Mouse (Mus musculus) megakaryocyte, embryonic 14.5 days (primary cell): Measurements from ENCODE around the gene Elavl1. TPM values are rescaled to one million over a fixed set of nuclear protein-coding genes. Genes with fewer than 3 reads are reported as not detected.
"Not testable (repeated sequence)": the region's sequence is repeated elsewhere in the genome, so short reads cannot be mapped to it uniquely, and the experiment has no call there.

Source experiments
- H3K27me3 ChIP-seq: replicated peaks from 2 replicates; pipeline ENCODE3; 2012; ENCODE audit warnings: inconsistent platforms
- H3K36me3 ChIP-seq: replicated peaks from 2 replicates; pipeline ENCODE3; 2012; ENCODE audit warnings: low read length, inconsistent platforms, mixed read lengths
- H3K4me1 ChIP-seq: 2 replicates; pipeline ENCODE4 v1.6.1; 2012; ENCODE audit warnings: inconsistent platforms
- H3K4me3 ChIP-seq: replicated peaks from 2 replicates; pipeline ENCODE3; 2012; ENCODE audit warnings: moderate library complexity, mild to moderate bottlenecking, inconsistent platforms
- H3K9me3 ChIP-seq: 2 replicates; pipeline ENCODE4 v1.6.1; 2012; ENCODE audit warnings: inconsistent platforms
- FLI1 ChIP-seq: IDR thresholded peaks from 2 replicates; pipeline ENCODE4 v1.6.1; 2012; ENCODE audit warnings: low read length, inconsistent platforms, mixed read lengths
- GATA1 ChIP-seq: IDR thresholded peaks from 3 replicates; pipeline ENCODE4 v1.6.1; 2012; ENCODE audit warnings: mixed read lengths, low read length, inconsistent platforms, borderline replicate concordance
- polyA plus RNA-seq: library from polyadenylated mRNA; stranded (reverse); fragments of >175 nt; gene quantifications from 2 replicates; pipeline ENCODE4 v1.2.3, GENCODE M21; 2012; ENCODE audit warnings: low replicate concordance; ENCODE audit not compliant: insufficient read depth

Gene Elavl1
- polyA plus RNA-seq, 1 experiment = 41.2 TPM

- peaks cover 8% of the 10 kb centered on the region for H3K27me3 ChIP-seq
- TF ChIP-seq GATA1 = no peak
- no peak for TF ChIP-seq FLI1
- H3K9me3 ChIP-seq = peaks cover 8% of the 10 kb centered on the region
- H3K4me3 ChIP-seq = no peak overlapping the region
- no peaks in the 10 kb centered on the region for H3K36me3 ChIP-seq
- peaks cover 16% of the 10 kb centered on the region for H3K4me1 ChIP-seq
Measured at GRCm38 (mm10) chr8:4353741-4354140, 28.5 kb upstream of the Elavl1 start.

- H3K27me3 ChIP-seq, H3K9me3 ChIP-seq, H3K36me3 ChIP-seq, H3K4me3 ChIP-seq: not testable (repeated sequence)
- peaks cover 11% of the 10 kb centered on the region for H3K4me1 ChIP-seq
Measured at GRCm38 (mm10) chr8:4352562-4352961, 27.3 kb upstream of the Elavl1 start.

GRCm38 (mm10) chr8:4350618-4351017 lies 25.4 kb upstream of the Elavl1 start:
- no peak for TF ChIP-seq FLI1
- TF ChIP-seq GATA1 = no peak
- H3K9me3 ChIP-seq = peaks cover 8% of the 10 kb centered on the region
- peaks cover 10% of the 10 kb centered on the region for H3K27me3 ChIP-seq
- no peaks in the 10 kb centered on the region for H3K36me3 ChIP-seq
- H3K4me1 ChIP-seq = peaks cover 11% of the 10 kb centered on the region
- no peak overlapping the region for H3K4me3 ChIP-seq

- no peak for TF ChIP-seq FLI1
- TF ChIP-seq GATA1 = no peak
- Histone ChIP-seq H3K4me3 (no peak overlapping the region), H3K4me1 (peaks cover 7% of the 10 kb centered on the region), H3K27me3 (peaks cover 10% of the 10 kb centered on the region), H3K36me3 (no peaks in the 10 kb centered on the region), H3K9me3 (peaks cover 8% of the 10 kb centered on the region)
Measured at GRCm38 (mm10) chr8:4349335-4349734, 24.1 kb upstream of the Elavl1 start.

GRCm38 (mm10) chr8:4348275-4348674 lies 23.1 kb upstream of the Elavl1 start:
- no peak for TF ChIP-seq GATA1
- TF ChIP-seq FLI1 = no peak
- peaks cover 8% of the 10 kb centered on the region for H3K9me3 ChIP-seq
- H3K4me1 ChIP-seq = peaks cover 4% of the 10 kb centered on the region; the same call in 1 of the 2 replicates
- H3K27me3 ChIP-seq = peaks cover 10% of the 10 kb centered on the region
- no peak overlapping the region for H3K4me3 ChIP-seq
- H3K36me3 ChIP-seq = no peaks in the 10 kb centered on the region

GRCm38 (mm10) chr8:4347661-4348060 lies 22.4 kb upstream of the Elavl1 start:
- no peaks in the 10 kb centered on the region for H3K4me1 ChIP-seq
- peaks cover 10% of the 10 kb centered on the region for H3K27me3 ChIP-seq
- no peak for TF ChIP-seq FLI1
- TF ChIP-seq GATA1 = no peak
- H3K4me3 ChIP-seq = no peak overlapping the region
- H3K36me3 ChIP-seq = no peaks in the 10 kb centered on the region
- H3K9me3 ChIP-seq = peaks cover 8% of the 10 kb centered on the region

GRCm38 (mm10) chr8:4340207-4340606 lies 15.0 kb upstream of the Elavl1 start:
- H3K36me3 ChIP-seq = peaks cover 52% of the 10 kb centered on the region
- H3K27me3 ChIP-seq = no peaks in the 10 kb centered on the region
- H3K9me3 ChIP-seq = no peaks in the 10 kb centered on the region
- H3K4me1 ChIP-seq = no peaks in the 10 kb centered on the region
- H3K4me3 ChIP-seq = no peak overlapping the region
- TF ChIP-seq FLI1 (no peak), GATA1 (no peak)

GRCm38 (mm10) chr8:4335678-4336077 lies 10.5 kb upstream of the Elavl1 start:
- H3K4me3 ChIP-seq = no peak overlapping the region
- H3K9me3 ChIP-seq = no peaks in the 10 kb centered on the region
- H3K36me3 ChIP-seq = peaks cover 90% of the 10 kb centered on the region

GRCm38 (mm10) chr8:4333966-4334365 lies 8.8 kb upstream of the Elavl1 start:
- Histone ChIP-seq H3K27me3 (no peaks in the 10 kb centered on the region), H3K9me3 (no peaks in the 10 kb centered on the region), H3K4me3 (no peak overlapping the region), H3K4me1 (peaks cover 14% of the 10 kb centered on the region), H3K36me3 (peaks cover 96% of the 10 kb centered on the region)
- TF ChIP-seq GATA1 (no peak), FLI1 (no peak)

More at GRCm38 (mm10) chr8:4335678-4336077, 10.5 kb upstream of the Elavl1 start:
- Histone ChIP-seq H3K27me3 (no peaks in the 10 kb centered on the region), H3K4me1 (peaks cover 5% of the 10 kb centered on the region; the same call in 1 of the 2 replicates)
- TF ChIP-seq GATA1 (no peak), FLI1 (no peak)

- Histone ChIP-seq H3K4me3 (no peak overlapping the region), H3K36me3 (peaks cover 76% of the 10 kb centered on the region), H3K27me3 (no peaks in the 10 kb centered on the region), H3K9me3 (no peaks in the 10 kb centered on the region), H3K4me1 (peaks cover 40% of the 10 kb centered on the region)
- no peak for TF ChIP-seq GATA1
- TF ChIP-seq FLI1 = no peak
Measured at GRCm38 (mm10) chr8:4329000-4329399, 3.8 kb upstream of the Elavl1 start.

GRCm38 (mm10) chr8:4325751-4326036 lies 481 bp upstream of the Elavl1 start:
- H3K9me3 ChIP-seq = no peaks in the 10 kb centered on the region
- no peaks in the 10 kb centered on the region for H3K27me3 ChIP-seq
- TF ChIP-seq GATA1 (no peak), FLI1 (no peak)
- H3K4me1 ChIP-seq = peaks cover 68% of the 10 kb centered on the region
- peak overlapping the region; percentile 99 for H3K4me3 ChIP-seq
- H3K36me3 ChIP-seq = peaks cover 64% of the 10 kb centered on the region
